Mouse (Mus musculus) frontal cortex, postnatal 14 days (tissue): Measurements from ENCODE around the gene Olfr547.
"Not testable (repeated sequence)": the region's sequence is repeated elsewhere in the genome, so short reads cannot be mapped to it uniquely, and the experiment has no call there.

Source experiments
- DNase-seq, 2 experiments: peaks; one replicate each; pipeline ENCODE4 v3.0.0; 2022; ENCODE audit warnings: low spot score in 2 of 2

Olfr547 gene

DNA sequence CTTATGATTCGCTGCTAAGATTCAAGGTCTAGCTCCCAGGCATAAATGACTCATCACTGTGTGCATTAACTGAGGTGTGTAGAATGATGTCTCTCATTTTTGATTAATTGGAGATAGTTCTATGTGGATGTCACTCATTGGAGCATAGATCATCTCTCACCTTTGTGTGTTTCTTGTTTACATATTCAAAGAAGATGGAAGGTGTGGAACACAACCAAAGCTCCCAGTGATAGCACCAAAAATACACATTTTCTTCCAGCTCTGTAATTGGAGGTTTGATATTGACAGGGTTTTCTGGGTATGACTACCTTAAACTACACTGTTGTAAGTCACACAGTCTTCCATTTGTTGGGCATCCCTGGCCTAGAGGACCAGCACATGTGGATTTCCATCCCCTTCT, at the start of gene Olfr547:
Gene Olfr547, plus strand, starts transcription at position 301 of the 400 bp plus-strand sequence.
- DNase-seq, result no peak

GRCm38 (mm10) chr7:102484766-102485165, 49.8 kb upstream of the Olfr547 start:
- not testable (repeated sequence) for DNase-seq

DNA sequence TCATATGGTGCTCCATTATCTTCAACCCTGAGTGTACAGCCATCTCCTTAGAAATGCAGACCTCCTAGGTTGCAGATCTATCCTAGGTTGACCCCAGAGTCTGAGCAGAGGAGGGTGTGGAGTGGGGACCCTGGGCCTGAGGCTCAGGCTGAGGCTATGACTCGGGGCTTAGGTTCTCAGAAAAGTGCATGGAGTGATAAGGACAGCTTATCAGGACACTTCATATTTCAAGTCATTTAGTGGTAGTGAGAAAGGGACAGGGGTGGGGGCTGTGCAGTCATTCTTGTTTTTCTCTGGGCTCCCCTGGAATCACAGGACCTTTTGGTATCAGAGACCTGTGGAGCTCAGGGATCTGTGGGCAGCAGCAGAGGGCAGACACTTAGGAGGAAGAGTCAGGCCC, 48.4 kb upstream of the Olfr547 start:
- no peak for DNase-seq

DNA sequence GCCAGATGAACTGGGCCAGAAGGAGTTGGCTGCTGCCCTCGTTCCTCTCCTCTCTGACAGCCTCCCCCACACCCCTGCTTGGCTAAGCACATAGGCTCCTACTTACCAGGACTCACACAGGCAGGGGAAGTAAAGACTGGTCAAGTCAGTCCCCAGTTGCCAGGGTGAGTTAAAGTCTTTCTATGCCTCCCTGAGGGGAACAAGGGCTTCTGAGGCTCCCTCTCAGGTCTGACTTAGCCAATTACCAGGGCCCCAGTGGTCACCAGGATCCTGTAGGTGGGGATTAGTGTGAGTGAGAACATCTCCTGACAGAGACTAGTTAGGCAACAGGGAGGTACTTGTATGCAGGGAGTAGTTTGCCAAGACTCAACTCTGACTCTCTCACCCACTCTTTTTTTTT, 46.4 kb upstream of the Olfr547 start, which contains the start of gene Olfr544:
Gene Olfr544, minus strand, starts transcription at position 153 of the 400 bp plus-strand sequence.
- no peak for DNase-seq

GRCm38 (mm10) chr7:102494416-102494815, 40.1 kb upstream of the Olfr547 start:
- not testable (repeated sequence) for DNase-seq

- no peak for DNase-seq
These were observed 35.1 kb upstream of the Olfr547 start, which contains the start of gene Olfr545 for GRCm38 (mm10) chr7:102499473-102499872. TSS of gene Olfr545 (minus strand) at chr7:102499573.

- no peak for DNase-seq
These were observed 32.6 kb upstream of the Olfr547 start for GRCm38 (mm10) chr7:102501986-102502385.

DNA sequence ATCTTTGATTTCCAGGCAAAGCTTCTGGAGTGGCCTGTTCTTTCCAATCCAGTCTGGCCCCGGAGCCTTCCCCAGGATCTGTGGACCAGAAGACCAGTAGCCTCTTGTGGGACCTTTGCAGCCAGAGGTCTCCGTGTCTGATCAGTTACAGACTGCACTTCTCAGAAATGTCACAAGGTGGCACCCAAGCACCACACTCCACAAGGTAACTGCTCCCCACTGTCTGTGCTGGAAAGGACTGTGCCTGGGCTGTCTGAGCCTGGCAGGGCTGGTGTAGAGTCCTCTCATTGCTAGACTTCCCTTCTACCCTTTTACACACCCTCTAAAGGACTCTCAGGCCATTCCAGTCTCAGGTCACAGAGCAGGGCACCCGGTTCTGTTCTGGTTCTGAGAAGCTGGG, 27.7 kb upstream of the Olfr547 start:
- DNase-seq, result peak; percentile 63 to 78

GRCm38 (mm10) chr7:102508066-102508465, 26.5 kb upstream of the Olfr547 start:
- no peak for DNase-seq

GRCm38 (mm10) chr7:102508666-102509065, 25.9 kb upstream of the Olfr547 start:
- no peak for DNase-seq

- DNase-seq, result no peak
These were observed 24.8 kb upstream of the Olfr547 start for GRCm38 (mm10) chr7:102509726-102510125.

GRCm38 (mm10) chr7:102511927-102512326, 22.6 kb upstream of the Olfr547 start:
- no peak for DNase-seq

DNA sequence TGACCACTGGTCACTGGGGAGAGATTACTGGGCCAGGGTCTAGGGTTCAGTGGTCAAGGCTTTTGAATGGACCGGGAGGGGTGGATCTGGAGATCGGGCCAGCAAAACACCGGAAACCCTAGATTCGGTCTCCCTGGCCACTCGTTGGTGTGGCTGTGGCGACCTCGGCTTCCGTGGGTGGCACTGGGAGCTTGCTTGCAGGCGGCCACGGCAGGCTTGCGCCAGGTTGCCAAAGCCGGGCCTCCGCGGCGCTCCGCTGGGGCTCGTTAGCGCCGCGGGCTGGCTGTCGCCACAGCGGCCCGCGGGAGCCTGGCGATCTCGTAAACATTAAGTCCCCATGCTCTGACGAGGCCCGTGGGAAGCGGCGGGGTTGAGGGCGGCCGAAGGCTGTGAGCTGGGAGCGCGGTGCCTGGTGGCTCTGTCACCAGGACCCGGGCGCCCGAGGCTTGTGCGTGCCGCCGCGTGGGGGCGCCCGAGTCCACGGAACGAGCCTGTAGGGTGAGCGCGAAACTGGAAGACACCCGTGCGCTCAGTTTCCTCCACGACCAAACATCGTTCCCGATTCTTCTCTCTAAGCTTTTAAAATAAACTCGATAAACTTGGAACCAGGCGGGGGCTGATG, 21.6 kb upstream of the Olfr547 start:
- DNase-seq, result peak; percentile 49 to 83

DNA sequence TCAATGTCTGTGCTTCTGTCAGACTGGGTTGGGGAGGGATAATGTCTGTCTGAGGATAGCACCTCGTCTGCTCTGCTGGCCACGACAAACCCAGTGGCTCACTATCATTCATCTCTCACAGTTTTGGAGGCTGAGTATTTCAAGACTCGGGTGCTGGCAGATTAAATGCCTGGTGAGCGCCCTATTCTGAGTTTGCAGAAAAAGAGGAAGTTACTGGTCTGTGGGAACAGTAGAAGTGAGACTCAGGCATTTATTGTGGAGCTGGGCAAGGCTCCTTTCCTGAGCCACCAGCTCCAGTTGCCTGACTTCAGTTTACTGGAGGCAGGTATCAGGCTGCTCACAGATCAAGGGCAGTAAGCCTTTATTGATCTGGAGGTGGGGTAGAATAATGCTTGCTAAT, 20.4 kb upstream of the Olfr547 start:
- DNase-seq, result no peak

DNA sequence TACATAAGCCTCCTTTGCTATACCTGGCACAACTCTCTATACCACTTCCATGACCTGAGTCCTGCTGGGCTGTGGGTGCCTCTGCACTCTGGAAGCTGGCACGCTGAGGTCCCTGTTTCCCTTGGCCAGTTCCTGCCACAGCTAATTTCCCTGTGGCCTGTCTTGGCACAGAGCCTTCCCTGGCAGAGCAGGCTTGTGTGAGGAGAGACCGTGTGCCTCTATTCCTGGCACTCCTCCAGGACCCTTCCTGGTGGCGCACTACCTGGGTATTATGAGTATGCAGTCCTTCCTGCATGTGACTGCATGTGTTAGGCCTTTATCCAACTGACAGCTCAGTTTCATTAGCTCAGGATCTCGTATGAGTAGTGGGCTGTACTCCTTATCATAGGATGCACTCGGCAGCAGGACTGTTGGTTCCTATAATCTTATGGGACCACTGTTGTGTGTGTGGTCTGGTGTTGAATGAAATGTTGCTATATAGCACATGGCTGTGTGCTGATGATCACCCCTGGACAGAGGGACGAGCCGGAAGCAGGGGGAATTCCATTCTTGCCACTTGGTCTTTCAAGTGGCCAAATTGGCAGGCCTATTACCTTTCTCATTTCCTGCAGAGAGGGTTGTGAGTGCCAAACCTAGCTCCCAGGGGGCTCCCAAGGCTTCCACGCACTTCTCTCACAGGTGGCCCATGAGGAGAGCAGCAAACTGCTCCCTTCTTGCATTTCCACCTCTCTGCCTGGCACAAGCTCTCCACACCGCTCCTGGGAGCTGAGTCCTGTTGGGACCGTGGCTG, 18.1 kb upstream of the Olfr547 start:
- DNase-seq, result no peak

DNA sequence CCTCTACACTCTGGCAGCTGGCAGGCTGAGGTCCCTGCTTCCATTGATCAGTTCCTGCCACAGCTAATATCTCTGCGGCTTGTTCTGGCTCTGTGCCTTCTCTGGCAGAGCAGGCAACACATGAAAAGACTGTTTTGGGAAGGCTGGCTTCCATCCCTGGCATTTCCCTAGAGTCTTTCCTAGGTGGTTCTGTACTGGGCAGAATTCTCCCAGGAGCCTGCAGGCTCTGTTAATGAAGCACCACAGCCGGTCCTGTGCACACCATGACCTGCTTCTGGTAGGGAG, 17.6 kb upstream of the Olfr547 start:
- DNase-seq, result no peak

- DNase-seq, result no peak
These were observed 5.5 kb upstream of the Olfr547 start for GRCm38 (mm10) chr7:102529052-102529451.

DNA sequence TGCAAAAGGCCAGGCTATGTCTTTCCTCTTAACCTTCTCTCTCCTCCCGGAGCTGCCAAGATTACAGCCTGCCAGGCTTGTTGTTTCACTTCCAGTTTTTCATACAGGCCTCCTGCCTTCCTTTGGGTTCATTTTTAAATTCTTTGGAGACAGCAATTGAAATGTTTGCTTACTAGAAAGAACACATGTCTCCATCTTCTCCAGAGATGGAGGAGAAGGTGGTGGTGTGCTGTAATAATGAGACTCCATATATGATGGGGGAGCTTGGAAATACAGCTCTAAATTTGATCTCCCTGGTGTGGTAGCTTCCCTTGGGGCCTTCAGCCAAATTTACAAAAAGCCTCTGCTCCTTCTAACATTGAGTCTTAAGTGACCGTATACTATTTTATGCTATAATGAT, 6.0 kb downstream of the Olfr547 start, which contains the start of gene Olfr548-ps1:
Gene Olfr548-ps1, plus strand, starts transcription at position 301 of the 400 bp plus-strand sequence.
- no peak for DNase-seq

DNA sequence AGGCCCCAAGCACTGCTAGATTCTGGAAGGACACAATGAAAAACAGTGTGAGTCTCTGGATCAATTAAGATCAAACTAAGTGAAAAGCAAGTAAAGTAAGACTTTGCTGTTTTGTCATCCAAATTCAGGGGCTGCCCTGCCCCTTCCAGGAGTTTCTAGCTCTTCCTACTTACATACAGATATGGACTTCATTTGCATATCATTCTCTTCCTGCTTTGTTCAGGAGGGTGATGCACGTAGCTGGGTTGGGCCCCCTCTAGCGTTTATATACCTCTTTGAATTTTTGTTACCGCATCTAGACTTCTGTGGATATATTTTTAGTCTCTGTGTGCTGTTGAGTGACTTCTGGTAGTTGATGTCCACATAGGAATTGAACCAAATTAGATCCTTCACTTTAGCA, 6.7 kb downstream of the Olfr547 start:
- no peak for DNase-seq

DNA sequence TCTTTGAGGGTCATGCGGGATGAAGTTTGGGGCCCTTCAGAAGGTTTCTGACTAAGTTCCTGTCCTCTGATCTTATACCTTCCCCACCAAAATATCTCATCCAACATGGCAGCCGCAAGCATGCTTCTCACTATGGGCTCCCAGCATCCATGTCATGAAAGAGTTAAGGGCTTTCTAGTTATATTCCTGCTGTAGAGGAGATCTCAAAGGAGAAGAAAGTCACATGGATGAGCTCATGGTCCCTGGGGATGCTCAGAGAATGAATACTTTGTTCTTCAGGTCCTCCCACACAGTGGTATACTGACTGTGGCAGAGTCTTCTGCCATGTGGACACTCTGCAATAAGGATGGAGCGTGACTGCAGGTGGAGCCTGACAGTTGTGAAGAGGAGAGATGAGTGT, 15.0 kb downstream of the Olfr547 start, which contains the start of gene Olfr549:
Gene Olfr549, plus strand, starts transcription at position 301 of the 400 bp plus-strand sequence.
- DNase-seq, result no peak

- no peak for DNase-seq
These were observed 18.7 kb downstream of the Olfr547 start for GRCm38 (mm10) chr7:102553279-102553678.

GRCm38 (mm10) chr7:102564999-102565997, 30.7 kb downstream of the Olfr547 start, which contains the start of gene Trim21:
TSS of gene Trim21 (minus strand) at chr7:102565486.
- DNase-seq, result peak; percentile 34
